Mouse (Mus musculus): ENCODE results near the gene Agbl5.

The Agbl5 gene

DNA sequence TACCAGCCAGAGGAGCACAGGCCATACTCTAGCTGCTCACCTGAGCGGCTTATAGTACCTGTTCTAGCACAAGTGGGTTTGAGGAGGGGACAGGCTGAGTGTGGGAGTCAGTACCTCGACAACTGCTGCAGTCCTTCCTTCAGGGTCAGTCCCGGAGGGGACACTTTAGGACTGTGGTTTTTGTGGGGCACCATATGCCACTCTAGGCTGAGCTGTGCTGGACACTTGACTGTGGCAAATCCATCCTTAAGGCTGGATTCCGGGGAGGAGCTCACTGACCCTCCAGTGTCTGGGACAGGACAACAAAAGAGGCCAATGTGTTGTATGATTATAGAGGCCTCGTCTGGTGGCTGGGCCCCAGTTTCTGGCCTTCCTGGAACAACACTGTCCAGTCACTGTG lies 64.1 kb downstream of the Agbl5 start:
- DNase-seq (ENCODE audit: inconsistent ontology term) = no peak

DNA sequence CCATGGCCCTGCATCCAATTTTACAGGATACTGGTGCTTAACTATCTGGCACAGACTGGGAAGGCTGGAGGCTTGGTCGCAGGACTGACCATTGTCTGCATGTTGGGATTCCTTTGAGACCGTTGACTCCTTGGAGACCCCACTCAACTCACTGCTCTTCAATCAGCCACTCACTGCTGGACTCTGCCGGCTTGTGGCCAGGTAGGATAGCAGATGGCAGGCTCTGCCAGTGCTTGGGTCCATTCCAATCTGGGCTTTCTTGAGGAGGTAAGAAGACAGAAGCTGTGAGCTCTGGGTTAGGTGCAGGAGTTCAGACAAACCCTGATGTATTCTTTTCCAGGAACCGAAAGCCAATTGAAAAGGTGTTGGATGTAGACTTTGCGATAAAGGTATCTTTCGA lies 65.6 kb downstream of the Agbl5 start:
- DNase-seq (ENCODE audit: inconsistent ontology term) = no peak

DNA sequence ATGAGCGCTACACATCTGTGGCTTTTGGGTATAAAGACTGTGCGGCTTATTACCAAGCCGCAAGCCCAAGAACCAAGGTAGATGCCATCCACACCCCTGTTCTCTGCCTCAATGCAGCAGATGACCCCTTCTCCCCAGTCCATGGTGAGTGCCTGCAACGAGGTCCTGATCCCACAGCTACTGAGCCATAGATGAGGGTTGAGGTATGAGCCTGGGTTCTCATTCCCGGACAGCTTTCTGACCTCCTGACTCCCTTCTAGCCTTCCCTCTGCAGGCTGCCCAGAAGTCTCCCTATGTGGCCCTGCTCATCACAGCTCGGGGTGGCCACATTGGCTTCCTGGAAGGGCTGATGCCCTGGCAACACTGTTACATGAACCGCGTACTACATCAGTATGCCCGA lies 66.1 kb downstream of the Agbl5 start:
- no peak for DNase-seq (ENCODE audit: inconsistent ontology term)

GRCm38 (mm10) chr5:30955751-30956150 lies 67.3 kb downstream of the Agbl5 start:
- DNase-seq (ENCODE audit: inconsistent ontology term) = no peak

Measured in Muller cell, postnatal 12 days (primary cell).